Mouse (Mus musculus): ENCODE results near the gene Macf1.

- no peak for TF ChIP-seq EP300 (IDR thresholded peaks at IDR 0.05; ENCODE audit: insufficient read depth, low read depth, low read length)
- TF ChIP-seq CTCF (IDR thresholded peaks at IDR 0.05; ENCODE audit: low read depth, low read length): no peak
These were observed 168.5 kb downstream of the Macf1 start for GRCm38 (mm10) chr4:123515673-123516072.

Measured in ES-Bruce4 (cell line).